Mouse (Mus musculus) subcutaneous adipose tissue, adult 2 months (tissue): Measurements from ENCODE around the gene BC100530. TPM values are rescaled to one million over a fixed set of nuclear protein-coding genes. Genes with fewer than 3 reads are reported as not detected.

ENCODE experiments used
- polyA plus RNA-seq: library from polyadenylated mRNA; depleted of rRNA; stranded (reverse); fragments of >200 nt; gene quantifications from 2 replicates; pipeline ENCODE4 v1.2.3, GENCODE M21; 2012; ENCODE audit warnings: low replicate concordance; rRNA removed

Gene BC100530
- polyA plus RNA-seq: not detected in 2 replicates

GRCm38 (mm10) chr16:36367648-36368047 lies at the start of gene BC100530:
Gene BC100530 (minus strand): TSS chr16:36367748.

GRCm38 (mm10) chr16:36408357-36408756 lies 40.8 kb upstream of the BC100530 start, which contains the start of gene Stfa2:
Gene Stfa2 (minus strand): TSS chr16:36408457.

GRCm38 (mm10) chr16:36334232-36334631 lies 33.3 kb downstream of the BC100530 start, which contains the start of gene BC117090:
Gene BC117090 (minus strand): TSS chr16:36334332.

Other genes starting within 250 kb of the BC100530 start
- not detected in 2 replicates for gene Csta1, start 236.5 kb downstream of the BC100530 start, polyA plus RNA-seq
- gene Stfa2l1, start 210.9 kb downstream of the BC100530 start, polyA plus RNA-seq: not detected in 2 replicates
- gene Gm5483, start 183.5 kb downstream of the BC100530 start, polyA plus RNA-seq: not detected in 2 replicates
- not detected in 2 replicates for gene Gm5416, start 157.3 kb downstream of the BC100530 start, polyA plus RNA-seq
- not detected in 2 replicates for gene 2010005H15Rik, start 146.3 kb downstream of the BC100530 start, polyA plus RNA-seq
- gene Stfa1, start 90.8 kb downstream of the BC100530 start, polyA plus RNA-seq: not detected in 2 replicates
- not detected in 2 replicates for gene BC117090, start 33.4 kb downstream of the BC100530 start, polyA plus RNA-seq
- not detected in 2 replicates for gene Stfa2, start 40.7 kb upstream of the BC100530 start, polyA plus RNA-seq
- not detected in 2 replicates for gene Stfa3, start 87.6 kb upstream of the BC100530 start, polyA plus RNA-seq
- 0.12 TPM in 1 of 2 replicates, not detected in the other for gene Casr, start 194.4 kb upstream of the BC100530 start, polyA plus RNA-seq